Mouse (Mus musculus): Measurements from ENCODE around the gene Zfp541. TPM values are rescaled to one million over a fixed set of nuclear protein-coding genes. Genes with fewer than 3 reads are reported as not detected.
A peak's percentile ranks its signal among the peaks of the same experiment; 100 is the strongest.

The Zfp541 gene
- polyA plus RNA-seq, 1 experiment from 2014 or later, result 0.04 TPM

DNA sequence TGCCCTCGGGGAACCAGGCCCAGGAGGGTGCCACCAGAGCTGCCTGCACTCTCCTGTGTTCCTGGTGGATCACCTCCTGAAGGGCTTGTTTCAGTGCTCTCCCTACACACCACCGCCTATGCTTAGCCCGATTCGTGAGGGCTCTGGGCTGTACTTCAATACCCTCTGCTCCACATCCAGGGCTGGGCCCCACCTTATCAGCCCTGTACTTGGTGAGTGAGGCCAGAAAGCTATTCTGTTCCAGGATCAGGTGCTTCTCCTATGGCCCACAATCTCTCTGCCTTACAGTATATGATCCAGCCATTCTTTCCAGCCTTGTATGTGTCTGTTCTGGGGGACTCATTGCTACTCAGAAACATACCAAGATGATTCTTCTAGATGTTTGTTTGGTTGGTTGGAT is 21.7 kb downstream of the Zfp541 start:
- H3K9me3 ChIP-seq (ENCODE audit: control insufficient read depth, low read length), result no peaks in the 10 kb centered on the region
- no peak for ATAC-seq (ENCODE audit: low FRiP score, low TSS enrichment)
- 57% methylated on average over 4 of the region's 4 CpGs for WGBS
- no peak overlapping the region for H3K4me3 ChIP-seq (ENCODE audit: low read length)
- H3K9ac ChIP-seq (ENCODE audit: low read depth, low read length), result no peak overlapping the region
- H3K27me3 ChIP-seq (ENCODE audit: control insufficient read depth, insufficient read depth, low read length), result no peaks in the 10 kb centered on the region
- H3K4me1 ChIP-seq (ENCODE audit: control insufficient read depth, insufficient read depth, low read length), result no peaks in the 10 kb centered on the region
- H3K4me2 ChIP-seq (replicated peaks; ENCODE audit: low read depth, low read length), result no peak overlapping the region
- no peak overlapping the region for H3K27ac ChIP-seq (ENCODE audit: low read depth, low read length)
- H3K36me3 ChIP-seq (ENCODE audit: control insufficient read depth, insufficient read depth, low read length), result no peaks in the 10 kb centered on the region

DNA sequence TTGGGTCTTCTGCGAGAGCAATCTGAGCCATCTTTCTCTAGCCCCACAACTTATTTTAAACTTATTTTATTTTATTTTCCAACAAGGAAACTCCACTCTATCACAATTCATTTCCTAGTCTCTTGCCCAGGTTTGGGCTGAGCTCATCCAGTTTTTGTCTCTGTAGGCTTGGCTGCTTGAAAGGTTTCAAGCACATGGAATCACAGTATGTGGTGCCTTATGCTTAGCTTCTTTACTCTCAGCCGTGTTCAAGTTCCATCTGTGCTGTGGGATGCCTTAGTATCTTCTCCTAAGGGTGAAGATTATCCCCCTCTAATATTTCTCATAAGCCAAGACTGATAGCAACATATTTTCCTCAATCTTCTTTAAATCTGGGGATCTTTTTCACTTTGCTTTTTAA is 26.0 kb downstream of the Zfp541 start:
- 79% methylated on average over 2 of the region's 2 CpGs for WGBS
- Histone ChIP-seq H3K27ac (ENCODE audit: low read depth, low read length) (no peak overlapping the region), H3K9ac (ENCODE audit: low read depth, low read length) (no peak overlapping the region), H3K36me3 (ENCODE audit: control insufficient read depth, insufficient read depth, low read length) (no peaks in the 10 kb centered on the region), H3K4me2 (replicated peaks; ENCODE audit: low read depth, low read length) (no peak overlapping the region), H3K4me3 (ENCODE audit: low read length) (no peak overlapping the region), H3K27me3 (ENCODE audit: control insufficient read depth, insufficient read depth, low read length) (no peaks in the 10 kb centered on the region), H3K9me3 (ENCODE audit: control insufficient read depth, low read length) (no peaks in the 10 kb centered on the region), H3K4me1 (ENCODE audit: control insufficient read depth, insufficient read depth, low read length) (no peaks in the 10 kb centered on the region)
- ATAC-seq (ENCODE audit: low FRiP score, low TSS enrichment), result no peak

DNA sequence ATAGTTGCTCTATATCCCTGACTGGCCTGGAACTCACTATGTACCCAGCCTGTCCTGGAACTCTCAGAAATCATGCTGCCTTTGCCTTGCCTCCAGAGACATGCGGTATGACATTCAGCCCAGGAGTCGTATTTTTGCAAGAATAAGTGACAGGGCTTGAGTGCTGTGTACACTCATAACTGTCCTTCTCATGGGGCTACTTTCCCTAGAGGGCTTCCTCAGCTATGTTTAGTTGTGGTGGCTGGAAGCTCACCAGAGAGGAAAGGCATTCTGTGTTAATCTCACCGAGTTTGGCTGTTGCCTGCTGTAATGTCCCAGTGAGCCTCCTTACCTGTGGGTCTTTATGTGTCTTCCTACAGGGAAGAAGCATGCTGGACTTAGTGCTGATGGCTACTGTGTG is 33.0 kb downstream of the Zfp541 start:
- ATAC-seq (ENCODE audit: low FRiP score, low TSS enrichment), result no peak
- Histone ChIP-seq H3K4me3 (ENCODE audit: low read length) (no peak overlapping the region), H3K4me2 (replicated peaks; ENCODE audit: low read depth, low read length) (no peak overlapping the region), H3K9ac (ENCODE audit: low read depth, low read length) (no peak overlapping the region), H3K36me3 (ENCODE audit: control insufficient read depth, insufficient read depth, low read length) (no peaks in the 10 kb centered on the region), H3K4me1 (ENCODE audit: control insufficient read depth, insufficient read depth, low read length) (peaks cover 5% of the 10 kb centered on the region), H3K9me3 (ENCODE audit: control insufficient read depth, low read length) (no peaks in the 10 kb centered on the region), H3K27ac (ENCODE audit: low read depth, low read length) (no peak overlapping the region), H3K27me3 (ENCODE audit: control insufficient read depth, insufficient read depth, low read length) (no peaks in the 10 kb centered on the region)
- WGBS, result 72% methylated on average over 3 of the region's 3 CpGs

DNA sequence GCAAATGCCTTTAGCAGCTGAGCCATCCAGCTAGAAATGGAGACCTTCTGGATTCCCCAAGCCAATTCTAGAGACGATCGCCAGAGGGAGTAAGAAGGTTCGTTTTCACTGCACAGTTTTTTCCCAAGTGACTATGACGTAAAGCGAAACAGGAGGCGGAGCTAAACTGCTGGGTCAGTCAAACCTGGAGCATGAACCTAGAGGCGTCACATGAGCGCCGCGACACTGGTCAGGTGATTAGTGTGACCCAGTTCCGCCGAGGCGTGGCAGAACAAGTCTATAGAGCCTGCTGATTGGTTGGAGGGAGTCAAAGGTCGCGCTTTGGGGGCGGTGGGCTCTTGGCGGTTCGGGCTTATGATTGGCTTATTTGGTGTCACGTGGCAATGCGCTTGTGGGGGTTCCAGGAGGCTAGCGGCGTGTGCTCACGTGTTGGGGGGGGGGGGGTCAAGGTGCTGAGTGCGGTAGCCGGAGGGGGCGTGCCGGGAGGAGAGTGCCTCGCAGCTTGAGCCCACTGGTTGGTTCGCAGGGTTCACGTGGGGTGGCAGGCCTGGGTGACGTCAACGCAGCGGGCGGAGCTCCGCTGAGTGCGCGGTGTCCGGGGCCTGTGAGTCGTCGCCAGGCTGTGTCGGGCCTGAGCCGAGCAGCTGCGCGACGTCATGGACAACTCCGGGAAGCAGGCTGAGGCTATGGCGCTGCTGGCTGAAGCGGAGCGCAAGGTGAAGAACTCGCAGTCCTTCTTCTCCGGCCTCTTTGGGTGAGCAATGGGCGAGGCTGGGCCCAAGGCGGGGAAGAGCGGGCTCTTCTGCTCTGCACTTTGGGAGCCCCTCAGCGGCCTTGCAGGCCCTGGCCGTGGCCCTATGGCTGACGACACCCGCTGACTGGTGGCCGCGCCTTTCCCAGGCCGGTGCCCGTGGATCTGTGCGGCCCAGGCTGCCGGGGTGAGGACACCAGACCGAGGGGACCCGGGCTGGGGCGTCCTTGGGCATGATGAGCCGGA is 36.7 kb downstream of the Zfp541 start, which contains the start of gene Napa:
Napa (plus strand) TSS at position 438 of the 997 bp plus-strand sequence.
- 0% methylated on average over 62 of the region's 68 CpGs for WGBS

DNA sequence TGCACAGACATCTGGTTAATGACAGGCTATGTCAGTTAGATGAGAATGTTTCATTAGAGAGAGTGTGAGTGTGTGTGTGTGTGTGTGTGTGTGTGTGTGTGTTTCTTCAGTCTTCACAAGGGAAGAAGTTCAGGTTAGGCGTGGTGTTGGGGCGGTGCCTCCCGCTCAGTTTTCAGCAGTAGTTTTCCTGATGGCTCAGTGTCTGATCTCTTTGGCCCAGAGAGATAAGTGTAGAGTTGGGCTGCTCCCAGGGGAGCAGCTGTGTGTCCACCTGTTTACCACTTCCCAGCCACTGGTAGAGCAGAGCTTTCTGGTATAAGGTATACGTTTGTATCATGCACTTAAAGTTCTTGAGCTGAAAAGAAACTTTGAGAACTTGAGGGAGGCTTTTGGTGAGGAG is 38.3 kb downstream of the Zfp541 start:
- Histone ChIP-seq H3K4me2 (replicated peaks; ENCODE audit: low read depth, low read length) (peak overlapping the region; percentile 64), H3K4me1 (ENCODE audit: control insufficient read depth, insufficient read depth, low read length) (peaks cover 11% of the 10 kb centered on the region), H3K27ac (ENCODE audit: low read depth, low read length) (no peak overlapping the region), H3K36me3 (ENCODE audit: control insufficient read depth, insufficient read depth, low read length) (peaks cover 16% of the 10 kb centered on the region; the same call in 1 of the 2 replicates), H3K4me3 (ENCODE audit: low read length) (peak overlapping the region; percentile 92), H3K9me3 (ENCODE audit: control insufficient read depth, low read length) (no peaks in the 10 kb centered on the region), H3K9ac (ENCODE audit: low read depth, low read length) (peak overlapping the region; percentile 98; the same call in 1 of the 2 replicates), H3K27me3 (ENCODE audit: control insufficient read depth, insufficient read depth, low read length) (no peaks in the 10 kb centered on the region)
- ATAC-seq (ENCODE audit: low FRiP score, low TSS enrichment), result no peak
- 89% methylated on average over 4 of the region's 4 CpGs for WGBS

More for the DNA sequence above, 36.7 kb downstream of the Zfp541 start, which contains the start of gene Napa:
- Histone ChIP-seq H3K4me1 (ENCODE audit: control insufficient read depth, insufficient read depth, low read length) (peaks cover 11% of the 10 kb centered on the region), H3K4me3 (ENCODE audit: low read length) (peak within 1 kb of the TSS; percentile 92), H3K27me3 (ENCODE audit: control insufficient read depth, insufficient read depth, low read length) (no peaks in the 10 kb centered on the region), H3K4me2 (replicated peaks; ENCODE audit: low read depth, low read length) (peak within 1 kb of the TSS; percentile 64), H3K9ac (ENCODE audit: low read depth, low read length) (peak within 1 kb of the TSS; percentile 98), H3K27ac (ENCODE audit: low read depth, low read length) (peak within 1 kb of the TSS; percentile 84), H3K9me3 (ENCODE audit: control insufficient read depth, low read length) (no peaks in the 10 kb centered on the region), H3K36me3 (ENCODE audit: control insufficient read depth, insufficient read depth, low read length) (peaks cover 7% of the 10 kb centered on the region; the same call in 1 of the 2 replicates)
- ATAC-seq (ENCODE audit: low FRiP score, low TSS enrichment), result peak; percentile 99

DNA sequence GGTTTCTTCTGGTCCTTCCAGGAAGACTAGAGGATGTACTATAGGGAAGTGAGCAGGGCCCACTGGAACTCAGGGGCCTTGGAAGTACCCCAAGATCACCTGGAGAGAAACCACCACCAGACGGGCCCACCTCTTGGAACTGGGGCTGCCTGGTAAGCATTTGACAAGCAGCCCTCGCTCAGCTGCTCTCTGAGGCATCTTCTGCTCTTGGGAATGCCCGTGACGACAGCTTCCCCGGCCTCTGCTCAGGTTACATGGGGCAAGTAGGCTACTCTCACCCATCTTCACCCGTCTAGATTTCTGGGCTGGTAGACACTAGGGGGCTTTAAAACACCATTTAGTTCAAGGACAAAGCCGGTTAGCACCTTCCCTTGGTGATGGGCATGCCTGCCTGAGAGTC is 39.5 kb downstream of the Zfp541 start:
- ATAC-seq (ENCODE audit: low FRiP score, low TSS enrichment), result no peak
- Histone ChIP-seq H3K27ac (ENCODE audit: low read depth, low read length) (no peak overlapping the region), H3K4me1 (ENCODE audit: control insufficient read depth, insufficient read depth, low read length) (peaks cover 11% of the 10 kb centered on the region), H3K9me3 (ENCODE audit: control insufficient read depth, low read length) (no peaks in the 10 kb centered on the region), H3K4me3 (ENCODE audit: low read length) (no peak overlapping the region), H3K4me2 (replicated peaks; ENCODE audit: low read depth, low read length) (no peak overlapping the region), H3K9ac (ENCODE audit: low read depth, low read length) (no peak overlapping the region), H3K27me3 (ENCODE audit: control insufficient read depth, insufficient read depth, low read length) (no peaks in the 10 kb centered on the region), H3K36me3 (ENCODE audit: control insufficient read depth, insufficient read depth, low read length) (peaks cover 19% of the 10 kb centered on the region; the same call in 1 of the 2 replicates)
- WGBS, result 52% methylated on average over 7 of the region's 7 CpGs

DNA sequence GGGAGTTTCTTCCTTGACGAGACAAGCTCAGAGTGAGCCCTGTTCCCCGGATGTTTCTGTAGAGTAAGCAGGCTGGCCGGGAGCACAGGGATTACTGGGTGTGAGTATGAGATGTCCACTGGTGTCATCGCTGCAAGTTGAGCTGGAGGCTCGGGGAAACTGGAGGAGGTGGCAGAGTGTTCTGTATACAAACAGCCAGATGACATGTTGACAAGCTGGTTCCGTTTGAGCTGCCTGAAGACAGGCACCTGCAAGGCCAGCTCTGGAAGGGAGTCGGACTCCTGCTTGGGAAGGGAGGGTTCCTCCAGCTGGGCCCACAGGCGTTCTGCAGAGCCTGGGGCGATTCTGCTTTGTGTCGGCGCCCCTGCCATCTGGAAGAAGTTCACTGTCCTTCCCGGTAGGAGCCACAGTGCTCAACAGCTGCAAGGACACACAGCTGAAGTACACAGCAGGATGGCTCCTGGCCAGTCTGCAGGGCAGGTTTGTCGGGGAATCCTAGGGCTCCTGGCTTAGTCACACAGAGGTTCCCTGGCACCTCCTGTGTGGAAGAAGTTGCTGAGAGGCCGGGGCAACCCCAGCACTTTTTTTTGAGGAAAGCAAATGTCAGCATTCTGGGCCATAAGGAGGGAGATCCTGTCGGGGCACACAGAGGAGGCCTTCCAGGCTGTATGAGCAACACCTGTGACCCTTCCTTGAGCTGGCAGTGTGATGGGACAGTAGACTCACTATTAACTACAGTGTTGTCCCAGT is 40.3 kb downstream of the Zfp541 start:
- ATAC-seq (ENCODE audit: low FRiP score, low TSS enrichment), result no peak
- Histone ChIP-seq H3K4me1 (ENCODE audit: control insufficient read depth, insufficient read depth, low read length) (peaks cover 11% of the 10 kb centered on the region), H3K9me3 (ENCODE audit: control insufficient read depth, low read length) (no peaks in the 10 kb centered on the region), H3K4me3 (ENCODE audit: low read length) (no peak overlapping the region), H3K27me3 (ENCODE audit: control insufficient read depth, insufficient read depth, low read length) (no peaks in the 10 kb centered on the region), H3K36me3 (ENCODE audit: control insufficient read depth, insufficient read depth, low read length) (peaks cover 19% of the 10 kb centered on the region; the same call in 1 of the 2 replicates), H3K4me2 (replicated peaks; ENCODE audit: low read depth, low read length) (no peak overlapping the region), H3K27ac (ENCODE audit: low read depth, low read length) (no peak overlapping the region), H3K9ac (ENCODE audit: low read depth, low read length) (peak overlapping the region; percentile 23; the same call in 1 of the 2 replicates)
- 80% methylated on average over 15 of the region's 15 CpGs for WGBS

DNA sequence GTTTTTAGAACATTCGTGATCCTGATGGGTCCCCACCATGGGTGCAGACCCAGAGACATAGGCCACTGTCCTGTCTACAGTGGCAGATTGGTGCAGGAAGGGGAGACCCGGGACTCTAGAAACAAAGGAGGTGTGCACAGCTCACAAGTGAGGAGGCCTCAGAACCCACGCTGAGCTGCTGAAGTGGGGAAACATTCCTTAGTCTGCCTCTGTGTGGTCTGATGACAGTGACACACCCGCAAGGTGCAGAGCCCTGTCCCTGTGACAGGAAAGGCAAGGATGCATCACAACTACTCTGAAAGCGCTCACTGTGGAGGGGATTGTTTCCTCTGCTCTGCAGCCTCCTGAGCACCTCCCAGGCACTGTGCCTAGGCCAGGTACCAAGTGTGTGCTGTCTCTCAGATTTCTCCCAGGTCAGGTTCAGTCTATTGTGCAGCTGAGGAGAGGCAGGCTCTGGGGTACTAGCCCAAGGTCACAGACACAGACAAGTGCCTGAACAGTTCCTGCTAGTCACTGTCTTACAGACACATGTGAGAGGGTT is 41.1 kb downstream of the Zfp541 start:
- no peaks in the 10 kb centered on the region for H3K27me3 ChIP-seq (ENCODE audit: control insufficient read depth, insufficient read depth, low read length)
- peaks cover 23% of the 10 kb centered on the region for H3K36me3 ChIP-seq (ENCODE audit: control insufficient read depth, insufficient read depth, low read length)
- 91% methylated on average over 5 of the region's 5 CpGs for WGBS

More for the DNA sequence above, 41.1 kb downstream of the Zfp541 start:
- H3K9me3 ChIP-seq (ENCODE audit: control insufficient read depth, low read length), result no peaks in the 10 kb centered on the region
- H3K9ac ChIP-seq (ENCODE audit: low read depth, low read length), result no peak overlapping the region
- no peak overlapping the region for H3K27ac ChIP-seq (ENCODE audit: low read depth, low read length)
- no peak overlapping the region for H3K4me2 ChIP-seq (replicated peaks; ENCODE audit: low read depth, low read length)
- peaks cover 11% of the 10 kb centered on the region for H3K4me1 ChIP-seq (ENCODE audit: control insufficient read depth, insufficient read depth, low read length)
- ATAC-seq (ENCODE audit: low FRiP score, low TSS enrichment), result no peak
- H3K4me3 ChIP-seq (ENCODE audit: low read length), result no peak overlapping the region
